Mouse (Mus musculus): ENCODE results near the gene Cab39.

Gene Cab39

GRCm38 (mm10) chr1:85854475-85854874 is 61.2 kb downstream of the Cab39 start:
- no peak for TF ChIP-seq GATA4 (IDR thresholded peaks at IDR 0.05; ENCODE audit: insufficient replicate concordance, low read length)

GRCm38 (mm10) chr1:85856266-85856665 is 63.0 kb downstream of the Cab39 start:
- no peak for TF ChIP-seq GATA4 (IDR thresholded peaks at IDR 0.05; ENCODE audit: insufficient replicate concordance, low read length)

GRCm38 (mm10) chr1:85857261-85857754 is 64.1 kb downstream of the Cab39 start:
- TF ChIP-seq GATA4 (IDR thresholded peaks at IDR 0.05; ENCODE audit: insufficient replicate concordance, low read length) = no peak

- no peak for TF ChIP-seq GATA4 (IDR thresholded peaks at IDR 0.05; ENCODE audit: insufficient replicate concordance, low read length)
These were observed 71.1 kb downstream of the Cab39 start for GRCm38 (mm10) chr1:85864383-85864782.

GRCm38 (mm10) chr1:85870001-85870400 is 76.8 kb downstream of the Cab39 start:
- no peak for TF ChIP-seq GATA4 (IDR thresholded peaks at IDR 0.05; ENCODE audit: insufficient replicate concordance, low read length)

- no peak for TF ChIP-seq GATA4 (IDR thresholded peaks at IDR 0.05; ENCODE audit: insufficient replicate concordance, low read length)
These were observed 77.3 kb downstream of the Cab39 start for GRCm38 (mm10) chr1:85870546-85870945.

GRCm38 (mm10) chr1:85882003-85882402 is 88.8 kb downstream of the Cab39 start:
- TF ChIP-seq GATA4 (IDR thresholded peaks at IDR 0.05; ENCODE audit: insufficient replicate concordance, low read length) = no peak

- TF ChIP-seq GATA4 (IDR thresholded peaks at IDR 0.05; ENCODE audit: insufficient replicate concordance, low read length) = no peak
These were observed 94.0 kb downstream of the Cab39 start for GRCm38 (mm10) chr1:85887221-85887620.

GRCm38 (mm10) chr1:85894231-85894747 is 101.0 kb downstream of the Cab39 start, which contains the start of gene Itm2c:
Gene Itm2c (plus strand): TSS chr1:85894281.
- no peak for TF ChIP-seq GATA4 (IDR thresholded peaks at IDR 0.05; ENCODE audit: insufficient replicate concordance, low read length)

GRCm38 (mm10) chr1:85894748-85895360 is 101.6 kb downstream of the Cab39 start:
- TF ChIP-seq GATA4 (IDR thresholded peaks at IDR 0.05; ENCODE audit: insufficient replicate concordance, low read length) = no peak

- no peak for TF ChIP-seq GATA4 (IDR thresholded peaks at IDR 0.05; ENCODE audit: insufficient replicate concordance, low read length)
These were observed 102.2 kb downstream of the Cab39 start for GRCm38 (mm10) chr1:85895391-85895837.

GRCm38 (mm10) chr1:85896110-85896509 is 102.9 kb downstream of the Cab39 start:
- no peak for TF ChIP-seq GATA4 (IDR thresholded peaks at IDR 0.05; ENCODE audit: insufficient replicate concordance, low read length)

GRCm38 (mm10) chr1:85896781-85897700 is 103.8 kb downstream of the Cab39 start:
- TF ChIP-seq GATA4 (IDR thresholded peaks at IDR 0.05; ENCODE audit: insufficient replicate concordance, low read length) = no peak

- no peak for TF ChIP-seq GATA4 (IDR thresholded peaks at IDR 0.05; ENCODE audit: insufficient replicate concordance, low read length)
These were observed 104.9 kb downstream of the Cab39 start for GRCm38 (mm10) chr1:85897901-85898760.
